Mouse (Mus musculus) WW6 (cell line): ENCODE measurements around the gene Pcgf2.
"Not testable (repeated sequence)": the region's sequence is repeated elsewhere in the genome, so short reads cannot be mapped to it uniquely, and the experiment has no call there.

Source experiments
- DNase-seq: peaks from one replicate; pipeline ENCODE4 v3.0.0-alpha.2; 2013; ENCODE audit warnings: low read depth, low spot score

Pcgf2 gene

DNA sequence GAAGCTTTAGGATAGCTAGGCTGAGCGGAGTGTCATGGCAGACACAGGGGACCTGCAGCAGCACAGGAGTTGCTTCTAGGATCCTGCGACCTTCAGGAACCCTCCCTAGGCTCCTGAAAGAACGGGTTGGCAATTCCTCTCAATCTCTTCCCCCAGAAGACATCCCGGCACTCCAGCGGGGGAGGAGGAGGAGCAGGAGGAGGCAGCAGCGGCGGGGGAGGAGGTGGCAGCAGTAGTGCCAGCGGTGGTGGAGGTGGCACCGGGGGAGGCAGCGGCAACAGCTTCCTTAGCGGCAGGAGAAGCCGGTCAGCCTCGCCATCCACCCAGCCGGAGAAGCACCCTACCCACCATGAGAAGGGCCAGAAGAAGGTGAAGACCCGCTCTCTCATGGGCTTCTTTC is 31.0 kb downstream of the Pcgf2 start:
- no peak for DNase-seq

DNA sequence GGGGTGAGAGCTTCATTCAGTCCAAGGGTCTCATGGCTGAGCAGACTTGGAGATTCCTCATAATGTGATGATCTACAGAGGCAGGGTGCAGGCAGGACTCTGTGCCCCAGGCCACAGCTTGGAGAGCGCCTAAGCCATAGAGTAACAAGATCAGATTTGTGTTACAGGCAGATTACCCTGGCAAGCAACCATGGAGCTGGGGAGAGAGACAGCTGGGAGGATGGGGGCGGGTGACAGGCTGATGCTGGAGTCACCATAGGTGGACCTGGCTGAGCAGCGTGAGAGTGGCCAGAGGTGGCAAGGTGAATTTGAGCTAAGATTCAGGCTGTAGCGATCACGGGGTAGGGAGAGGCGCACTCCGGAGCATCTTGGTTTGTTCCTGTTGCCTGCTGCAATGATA is 32.1 kb downstream of the Pcgf2 start:
- no peak for DNase-seq

DNA sequence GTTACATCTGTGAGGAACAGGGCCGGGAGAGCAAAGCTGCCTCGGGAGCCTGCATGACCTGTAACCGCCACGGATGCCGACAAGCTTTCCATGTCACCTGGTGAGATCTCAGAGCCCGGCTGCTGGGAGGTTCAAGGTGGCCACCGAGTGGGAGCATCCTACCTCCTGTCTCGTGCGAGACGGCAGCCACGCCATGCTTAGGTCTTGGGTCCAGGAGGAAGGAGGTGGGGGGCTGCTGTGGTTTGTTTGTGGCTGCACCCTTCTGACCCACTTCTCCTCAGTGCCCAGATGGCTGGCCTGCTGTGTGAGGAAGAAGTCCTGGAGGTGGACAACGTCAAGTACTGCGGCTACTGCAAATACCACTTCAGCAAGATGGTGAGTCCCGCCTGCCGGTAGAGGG is 33.5 kb downstream of the Pcgf2 start:
- no peak for DNase-seq

DNA sequence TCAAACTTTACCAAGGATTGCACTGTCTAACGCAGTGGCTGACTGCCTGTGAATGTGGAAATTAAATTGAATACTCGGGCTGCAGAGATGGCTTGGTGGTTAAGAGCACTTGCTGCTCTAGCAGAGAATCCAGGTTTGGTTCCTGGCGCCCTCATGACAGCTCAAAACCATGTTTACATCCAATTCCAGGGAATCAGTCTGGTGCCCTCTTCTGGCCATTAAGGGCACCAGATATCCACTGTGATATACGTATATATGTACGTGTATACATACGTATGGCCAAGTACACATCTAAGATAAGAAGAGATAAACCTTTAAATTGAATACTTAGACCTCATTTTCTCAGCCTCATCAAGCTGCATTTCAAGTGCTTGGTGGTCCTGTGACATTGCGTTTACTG is 34.1 kb downstream of the Pcgf2 start:
- no peak for DNase-seq

DNA sequence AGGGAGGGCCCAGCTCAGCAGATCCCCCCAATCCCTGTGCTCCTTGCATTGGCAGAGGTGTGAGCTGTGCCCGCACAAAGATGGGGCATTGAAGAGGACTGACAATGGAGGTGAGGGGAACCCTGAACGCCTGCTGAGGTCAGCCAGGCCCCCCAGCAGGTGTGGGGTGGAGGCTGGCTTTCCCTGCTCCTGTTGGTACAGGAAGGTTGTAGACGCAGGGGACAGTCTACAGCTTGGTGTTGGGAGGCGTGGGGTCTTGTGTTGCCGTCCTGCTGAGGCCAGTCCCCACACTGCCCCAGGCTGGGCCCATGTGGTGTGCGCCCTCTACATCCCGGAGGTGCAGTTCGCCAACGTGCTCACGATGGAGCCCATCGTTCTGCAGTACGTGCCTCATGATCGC is 34.9 kb downstream of the Pcgf2 start:
- DNase-seq: no peak

DNA sequence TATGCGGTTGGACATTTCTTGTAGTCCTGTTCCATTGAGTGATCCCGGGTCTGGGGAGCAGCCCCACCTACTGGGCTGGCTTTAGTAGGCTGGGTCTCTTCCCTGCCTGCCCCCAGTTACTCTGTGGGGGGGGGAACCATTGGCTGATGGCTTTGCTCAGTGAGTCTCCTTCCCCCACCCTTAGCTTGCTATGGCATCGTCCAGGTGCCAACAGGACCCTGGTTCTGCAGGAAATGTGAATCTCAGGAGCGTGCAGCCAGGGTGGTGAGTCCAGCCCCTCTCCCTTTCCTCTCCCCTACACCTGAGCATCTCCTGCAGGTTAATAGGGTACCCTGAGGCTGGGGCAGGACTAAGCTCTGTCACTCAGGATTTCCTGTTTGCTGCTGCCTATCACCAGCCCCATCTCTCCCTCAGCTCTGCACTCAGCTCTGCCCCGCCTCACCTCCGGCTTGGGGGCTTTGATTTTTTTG is 35.5 kb downstream of the Pcgf2 start:
- DNase-seq: no peak

DNA sequence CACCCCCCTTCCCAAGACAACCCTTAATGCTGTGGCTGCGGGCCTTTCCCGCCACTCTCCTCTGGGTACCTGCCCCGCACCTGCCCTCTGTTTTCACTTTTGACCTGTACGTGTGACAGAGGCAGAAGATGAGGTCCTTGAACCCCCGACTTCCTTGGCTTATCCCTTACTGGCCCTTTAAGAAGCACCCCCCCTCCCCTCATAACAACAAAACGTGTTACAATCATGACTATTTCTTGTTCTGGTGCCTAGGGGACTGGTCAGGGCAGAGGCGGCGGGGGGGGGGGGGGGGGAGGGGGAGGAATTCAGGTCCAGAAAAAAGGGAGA is 36.0 kb downstream of the Pcgf2 start:
- DNase-seq: no peak

DNA sequence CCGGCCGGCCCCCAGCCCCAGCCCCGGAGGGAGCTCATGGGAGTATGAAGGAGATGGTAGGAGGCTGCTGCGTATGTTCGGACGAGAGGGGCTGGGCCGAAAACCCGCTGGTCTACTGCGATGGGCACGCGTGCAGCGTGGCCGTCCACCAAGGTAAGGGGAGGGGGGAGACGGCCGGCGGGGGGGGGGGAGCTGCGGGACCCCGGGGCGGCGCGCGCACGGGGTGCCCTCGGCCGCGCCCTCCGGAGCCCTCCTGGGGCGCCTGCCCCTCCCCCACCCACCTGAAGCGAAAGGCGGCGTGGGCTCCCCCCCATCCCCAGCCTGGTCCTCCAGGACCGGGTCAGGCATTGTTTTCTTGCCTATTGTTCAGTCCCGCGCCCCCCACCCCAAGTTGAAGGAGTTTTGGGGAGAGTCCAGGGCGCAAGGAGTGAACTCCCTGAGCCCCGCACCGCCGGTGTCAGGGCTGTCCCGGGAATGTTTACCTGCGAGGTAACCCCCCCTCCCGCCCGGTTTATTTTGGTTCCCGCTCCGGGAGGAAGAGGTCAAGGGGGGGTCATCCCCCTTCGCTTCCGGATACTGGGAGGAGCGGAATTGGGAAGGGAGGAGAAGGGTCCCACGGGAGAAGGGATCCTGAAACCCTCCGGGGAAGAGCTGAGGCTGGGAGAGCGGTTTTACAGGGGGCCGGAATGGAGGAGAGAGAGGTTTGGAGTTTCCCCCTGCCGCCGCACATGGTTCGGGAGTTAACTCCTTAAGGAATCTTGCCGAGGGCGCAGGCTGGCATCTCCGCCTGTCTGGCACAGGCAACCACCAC is 36.6 kb downstream of the Pcgf2 start:
- DNase-seq: no peak

DNA sequence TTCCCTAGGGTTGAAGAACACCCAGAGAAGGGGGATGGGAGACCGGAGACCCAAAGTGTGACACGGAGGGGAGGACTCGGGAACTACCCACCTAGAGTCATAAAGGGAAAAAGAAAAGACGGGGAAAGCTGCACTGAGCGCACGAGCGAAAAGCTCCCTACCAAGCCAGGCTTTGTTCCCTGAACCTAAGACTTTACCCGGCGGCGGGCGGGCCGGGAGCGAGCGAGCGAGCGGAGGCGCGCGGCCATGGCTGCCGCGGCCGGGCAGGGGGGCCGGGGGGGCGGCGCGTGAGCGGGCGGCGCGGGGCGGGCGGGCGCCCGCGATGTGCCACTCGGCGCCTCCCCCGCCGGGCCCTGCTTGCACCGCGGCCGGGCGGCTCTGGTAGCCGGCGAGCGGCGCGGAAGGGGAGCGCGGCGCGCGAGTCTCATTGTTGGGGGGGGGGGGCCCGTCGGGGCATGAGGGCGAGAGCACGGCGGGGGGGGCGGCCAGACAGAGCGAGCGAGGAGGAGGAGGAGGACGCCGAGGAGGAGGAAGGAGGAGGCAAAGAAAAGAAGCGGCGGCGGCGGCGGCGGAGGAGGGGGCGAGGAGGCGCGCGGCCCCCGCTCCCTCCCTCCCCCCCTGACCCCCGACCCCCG is 37.3 kb downstream of the Pcgf2 start, which contains the start of gene Mllt6:
Mllt6 (plus strand) TSS at position 522 of the 635 bp plus-strand sequence.
- DNase-seq: no peak

DNA sequence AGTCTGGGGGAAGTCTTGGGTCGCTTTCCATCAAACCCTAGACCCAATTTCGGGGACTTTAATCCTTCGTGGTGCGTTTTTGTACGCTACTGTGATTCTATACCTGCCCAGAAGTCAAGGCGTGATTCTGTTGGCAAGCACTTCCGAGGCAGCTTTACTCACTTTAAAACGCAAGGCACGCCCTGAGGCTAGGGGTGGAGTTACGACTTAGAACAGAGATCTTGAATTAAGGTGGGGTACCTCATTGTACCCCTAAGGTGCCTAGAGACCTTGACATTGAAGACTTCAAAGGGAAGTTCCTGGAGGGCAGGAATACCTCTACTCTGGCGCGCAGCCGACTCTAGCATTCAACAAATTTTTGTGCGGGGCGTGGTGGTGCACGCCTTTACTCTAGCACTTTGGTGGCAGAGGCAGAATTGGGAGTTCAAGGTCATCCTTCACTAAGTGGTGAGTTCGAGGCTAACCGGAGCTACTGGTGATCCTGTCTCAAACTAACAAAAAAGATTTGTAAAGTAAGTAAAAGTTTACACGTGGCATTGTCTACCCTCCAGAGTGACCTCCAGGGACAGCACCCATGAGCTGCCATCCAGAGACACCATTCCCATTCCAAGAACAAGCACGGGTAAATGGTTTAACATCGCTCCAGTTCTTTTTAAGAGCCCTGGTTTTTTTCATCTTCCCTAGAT is 37.9 kb downstream of the Pcgf2 start:
- DNase-seq: peak; percentile 100

DNA sequence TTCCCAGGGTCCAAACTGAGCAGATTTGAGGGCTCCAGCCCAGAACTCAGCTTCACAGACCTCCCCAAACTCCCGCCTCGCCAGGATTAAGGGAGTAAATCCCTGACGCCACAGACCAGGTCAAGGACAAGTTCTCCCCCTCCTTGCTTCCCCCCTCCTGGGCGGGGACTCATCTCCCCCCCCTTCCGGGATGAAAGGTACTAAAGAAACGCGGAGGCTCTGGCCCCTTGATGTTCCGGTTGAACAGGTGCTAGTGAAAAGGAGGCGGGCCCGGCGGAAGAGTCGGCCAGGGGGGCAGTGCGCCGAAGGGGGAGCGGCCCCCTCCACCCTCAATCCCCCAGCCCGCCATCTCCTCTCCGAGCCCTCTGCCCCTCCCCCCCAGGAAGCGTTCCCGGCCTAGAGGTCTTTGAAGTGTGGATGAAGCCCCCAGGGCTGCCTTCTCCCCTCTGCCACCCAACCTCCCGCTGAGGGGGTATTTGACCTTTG is 38.6 kb downstream of the Pcgf2 start:
- peak; percentile 99 for DNase-seq

DNA sequence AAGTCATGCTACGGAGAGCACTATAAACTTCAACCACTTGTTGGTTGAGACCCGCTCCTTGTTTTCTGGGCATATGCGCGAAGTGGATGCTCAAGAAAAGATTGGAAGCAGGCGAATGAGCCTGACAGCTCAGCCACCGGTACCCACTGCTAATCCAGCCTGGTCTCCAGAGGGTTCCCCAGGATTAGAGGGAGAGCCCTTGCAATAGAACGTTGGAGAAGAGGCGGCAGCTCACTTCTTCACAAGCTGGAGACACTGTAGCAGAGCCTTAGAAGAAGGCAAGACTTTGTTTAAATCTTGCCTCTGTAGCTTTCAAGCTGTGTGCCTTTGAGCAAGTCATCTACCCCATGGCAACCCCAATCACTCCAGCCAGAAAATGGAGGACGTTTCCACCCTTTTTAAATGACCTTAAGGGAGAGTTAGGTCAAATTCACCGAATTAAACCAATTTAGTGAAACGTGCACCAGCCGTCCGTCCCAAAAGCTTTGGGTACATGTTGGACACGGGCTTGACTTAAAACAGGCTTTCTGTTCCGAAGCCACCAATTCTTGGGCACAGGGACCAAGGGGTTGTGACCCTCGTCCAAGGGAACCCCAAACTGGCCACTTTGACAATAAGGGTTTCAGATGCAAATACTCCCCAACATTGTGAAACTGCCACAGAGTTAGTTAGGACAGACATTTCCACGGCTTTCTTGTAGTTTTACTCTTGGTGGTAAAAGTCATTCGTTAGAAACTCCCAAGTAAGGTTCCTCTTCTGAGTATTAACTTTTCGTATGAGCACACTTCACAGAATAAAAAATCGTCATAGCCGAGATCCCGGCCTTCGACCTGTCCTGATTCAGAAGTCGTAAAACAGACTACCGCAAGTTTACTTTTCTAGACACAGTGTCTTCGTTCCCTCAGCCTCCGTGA is 39.3 kb downstream of the Pcgf2 start:
- DNase-seq: no peak

DNA sequence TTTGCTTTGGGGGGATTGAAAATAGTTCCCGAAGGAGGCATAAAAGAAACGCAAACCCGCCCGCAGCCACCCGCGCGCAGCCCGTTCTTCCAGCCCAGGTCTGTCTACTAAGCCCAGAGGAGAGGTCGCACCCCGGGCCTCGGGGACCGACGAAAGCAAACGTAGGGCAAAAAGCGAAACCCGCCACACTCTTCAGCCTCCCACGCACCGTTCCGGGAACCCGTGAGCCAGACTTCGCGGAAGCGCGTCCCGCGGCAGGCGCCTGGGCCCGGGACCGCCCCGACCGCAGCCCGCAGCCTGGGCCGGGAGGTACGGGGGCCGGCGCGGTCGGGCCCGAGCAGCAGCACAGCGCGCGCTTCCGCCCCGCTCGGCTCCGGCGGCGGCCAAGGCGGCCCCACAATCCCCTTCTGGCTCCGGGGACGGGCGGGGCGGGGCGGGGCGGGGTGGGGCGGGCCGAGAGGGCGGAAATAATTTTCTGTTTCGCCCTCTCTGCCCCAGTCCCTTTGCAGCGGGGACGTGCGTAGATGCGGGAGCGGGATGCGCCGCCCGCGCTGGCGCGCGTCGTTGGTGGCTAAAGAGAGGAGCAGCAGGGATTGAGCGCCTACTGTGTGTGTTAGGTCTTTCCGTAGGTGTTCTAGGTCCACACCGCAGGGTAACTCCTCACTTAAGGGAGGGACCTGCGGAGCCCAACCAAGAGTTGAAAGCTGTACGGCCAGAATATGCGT is 40.1 kb downstream of the Pcgf2 start:
- no peak for DNase-seq

DNA sequence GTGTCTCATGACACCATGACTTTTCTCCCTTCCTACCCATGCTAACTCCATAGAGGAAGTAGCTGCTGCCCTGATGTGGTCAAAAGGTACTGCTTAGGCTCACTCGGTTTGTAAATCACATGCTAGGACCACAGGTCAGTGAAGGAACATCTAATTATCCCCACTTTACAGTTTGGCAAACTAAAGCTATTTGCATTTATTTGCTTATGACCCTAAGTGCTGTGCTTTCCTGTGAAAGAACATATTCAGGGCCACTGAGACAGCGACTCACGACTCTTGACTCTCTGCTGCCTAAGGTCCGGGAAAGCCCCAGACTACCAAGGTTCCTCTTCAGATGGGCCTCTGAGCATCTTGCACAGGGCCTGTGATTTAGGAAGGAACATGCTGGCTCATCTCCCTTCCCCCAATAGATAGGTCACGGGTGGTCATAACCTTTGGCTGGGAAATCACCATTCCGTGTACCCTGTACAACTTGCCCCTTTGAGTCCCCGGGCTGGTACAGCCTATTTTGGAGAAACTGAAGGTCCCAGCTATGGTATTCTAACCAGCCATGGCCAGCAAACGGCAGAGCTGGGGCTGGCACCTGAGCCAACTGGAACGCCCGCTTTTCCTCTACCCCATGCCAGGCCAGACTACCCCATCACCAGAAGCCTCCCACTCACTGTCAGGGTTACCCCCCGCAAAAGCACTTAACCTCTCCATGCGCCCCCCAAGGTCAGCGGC is 40.9 kb downstream of the Pcgf2 start:
- DNase-seq: no peak

DNA sequence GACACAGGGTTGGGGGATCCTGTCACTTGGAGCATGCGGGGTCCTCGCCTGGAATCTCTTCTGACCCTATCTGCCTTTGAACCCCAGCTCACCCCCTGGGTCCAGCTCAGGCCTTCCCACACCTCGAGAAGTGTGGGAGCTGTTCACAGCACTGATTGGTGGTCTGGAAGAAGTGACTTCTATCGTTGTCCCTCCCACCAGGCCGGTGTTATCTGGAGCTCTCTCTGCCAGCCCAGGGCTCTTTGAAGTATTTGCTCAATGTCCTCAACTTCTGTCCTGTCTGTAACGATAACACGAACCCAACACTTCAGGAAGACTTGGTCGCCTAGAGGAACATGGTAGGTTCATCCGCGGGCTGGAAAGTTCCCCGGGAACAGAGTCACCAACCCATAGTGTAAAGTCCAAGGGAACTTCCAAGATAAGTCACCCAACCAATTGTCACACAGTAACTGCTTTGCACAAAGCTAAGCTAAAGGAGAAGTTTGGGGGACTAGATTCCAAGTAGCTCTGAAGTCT is 41.5 kb downstream of the Pcgf2 start:
- no peak for DNase-seq

DNA sequence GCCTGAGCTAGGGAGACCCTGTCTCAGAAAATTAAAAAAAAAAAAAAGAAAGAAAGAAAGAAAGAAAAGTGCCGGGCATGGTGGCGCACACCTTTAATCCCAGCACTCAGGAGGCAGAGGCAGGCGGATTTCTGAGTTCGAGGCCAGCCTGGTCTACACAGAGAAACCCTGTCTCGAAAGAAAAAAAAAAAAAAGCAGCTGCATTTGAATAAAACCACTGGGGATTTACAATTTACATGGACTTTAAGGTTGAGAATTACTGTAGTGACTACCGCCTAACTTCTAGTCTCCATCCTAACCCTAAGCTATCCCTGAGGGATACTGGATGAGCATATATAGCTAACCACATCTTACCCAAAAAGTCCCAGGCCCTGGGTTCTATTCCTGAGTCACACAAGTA is 42.3 kb downstream of the Pcgf2 start:
- not testable (repeated sequence) for DNase-seq

DNA sequence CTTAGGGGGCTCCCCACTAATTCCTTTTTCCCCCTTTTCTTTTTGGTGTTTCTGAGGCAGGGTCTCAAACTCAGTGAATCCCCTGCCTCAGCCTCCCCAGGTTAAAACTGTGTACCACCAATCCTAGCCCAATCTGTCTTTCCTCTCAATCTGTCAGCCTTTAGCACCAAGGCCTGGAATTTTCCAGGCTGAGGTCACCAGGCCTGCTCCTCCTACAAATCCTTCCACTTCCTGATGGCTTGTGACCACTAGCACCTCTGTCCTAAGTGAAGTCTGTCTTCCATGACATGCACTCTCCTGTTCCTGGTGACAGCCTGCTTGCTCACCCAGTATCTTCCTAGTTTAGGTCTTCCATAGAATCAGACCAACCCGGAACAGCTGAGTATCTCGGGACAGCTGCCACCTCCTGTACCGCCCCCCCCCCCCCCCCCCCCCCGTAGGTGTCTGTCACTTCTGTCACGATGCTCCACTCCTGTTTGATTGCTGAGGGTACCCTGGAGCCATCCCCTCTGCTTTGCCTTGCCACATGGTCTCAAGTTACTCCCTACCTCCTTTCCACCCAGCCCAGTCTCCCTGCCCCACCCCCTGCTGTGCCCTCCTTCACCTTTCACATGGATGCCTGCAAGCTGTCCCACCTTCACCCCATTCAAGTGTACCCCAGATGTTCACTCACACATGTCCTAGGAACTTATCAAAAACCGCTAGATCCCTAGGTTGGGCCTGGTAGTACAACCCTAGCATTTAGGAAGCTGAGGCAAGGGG is 42.9 kb downstream of the Pcgf2 start:
- no peak for DNase-seq

DNA sequence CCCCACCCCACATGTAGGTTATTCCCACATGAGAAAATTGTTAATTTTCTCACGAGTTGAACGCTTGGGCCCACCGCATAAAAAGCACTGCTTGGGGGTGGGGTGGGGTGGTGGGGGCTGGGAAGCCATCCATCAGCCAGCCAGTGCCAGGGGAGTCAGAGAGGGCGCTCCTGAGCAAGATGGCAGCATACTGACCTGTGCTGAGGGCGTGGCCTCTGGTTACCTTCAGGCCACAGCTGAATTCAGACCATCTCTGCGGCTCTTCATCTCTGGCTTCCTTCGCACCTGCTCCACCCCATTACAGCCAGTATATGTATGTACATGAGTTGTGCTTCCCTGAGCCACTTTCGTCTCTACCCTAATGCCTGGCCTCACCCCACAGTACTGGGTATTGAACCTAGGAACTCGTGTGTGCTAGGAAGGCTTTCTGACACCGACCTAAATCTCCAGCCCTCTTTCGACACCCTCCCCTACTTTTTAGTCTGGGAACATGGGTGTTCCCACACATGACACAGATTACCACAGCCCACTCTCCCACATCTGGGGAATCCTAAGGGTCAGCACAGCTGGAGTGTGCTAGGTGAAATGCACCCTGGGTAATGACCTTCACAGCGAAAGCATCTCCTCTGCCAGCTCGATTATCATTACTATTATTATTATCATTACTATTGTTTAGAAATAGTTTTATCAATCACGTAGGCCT is 43.9 kb downstream of the Pcgf2 start:
- DNase-seq: no peak

DNA sequence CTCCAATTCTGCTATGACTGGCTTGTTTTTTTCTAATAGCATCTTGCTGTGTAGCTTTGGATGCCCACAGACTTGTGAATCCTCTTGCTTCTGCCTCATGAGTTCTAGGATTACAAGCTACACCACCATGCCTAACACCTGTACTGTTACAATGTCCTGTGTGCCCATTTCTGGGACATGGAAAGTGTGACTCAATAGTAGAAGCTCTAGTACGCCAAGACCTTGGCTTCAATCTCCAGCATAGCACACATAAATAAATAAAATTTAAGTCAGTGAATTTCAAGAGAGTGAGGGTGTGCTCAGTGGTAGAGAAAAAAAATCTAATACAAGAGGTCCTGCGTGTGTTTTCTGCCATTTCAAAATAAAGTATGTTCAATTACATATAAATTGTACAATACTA is 46.1 kb downstream of the Pcgf2 start:
- no peak for DNase-seq
